Mouse (Mus musculus) liver, postnatal 0 days (tissue): ENCODE data around the gene Qk. TPM values are rescaled to one million over a fixed set of nuclear protein-coding genes. Genes with fewer than 3 reads are reported as not detected.

Source experiments
- ATAC-seq: fragments of 200-750 bp; cut with Nextera tagmentation; 2 replicates; pipeline ENCODE4 v1.8.0; 2017; ENCODE audit warnings: mild to moderate bottlenecking, moderate library complexity
- DNase-seq: peaks from one replicate; pipeline ENCODE4 v3.0.0-alpha.2; 2016
- H3K27ac ChIP-seq: fragments of 300-500 bp; sonication (generic); 2 replicates; pipeline ENCODE4 v1.5.1; 2014; ENCODE audit warnings: antibody characterized with exemption, moderate library complexity, mild to moderate bottlenecking, low read depth
- H3K27me3 ChIP-seq: fragments of 300-500 bp; sonication (generic); 2 replicates; pipeline ENCODE4 v1.6.1; 2014; ENCODE audit warnings: low read length, control low read depth, mixed read lengths; ENCODE audit not compliant: insufficient read depth
- H3K36me3 ChIP-seq: fragments of 300-500 bp; sonication (generic); replicated peaks from 2 replicates; pipeline ENCODE4 v1.6.1; 2014; ENCODE audit warnings: mild to moderate bottlenecking, control low read depth, low read length, moderate library complexity, mixed read lengths; ENCODE audit not compliant: insufficient read depth
- H3K4me1 ChIP-seq: fragments of 300-500 bp; sonication (generic); 2 replicates; pipeline ENCODE4 v1.6.1; 2014; ENCODE audit warnings: antibody characterized with exemption, mild to moderate bottlenecking, control low read depth; ENCODE audit not compliant: insufficient read depth
- H3K4me2 ChIP-seq: fragments of 300-500 bp; sonication (generic); 2 replicates; pipeline ENCODE4 v1.6.1; 2014; ENCODE audit warnings: low read depth, mild to moderate bottlenecking, low read length, moderate library complexity, mixed read lengths
- H3K4me3 ChIP-seq: fragments of 300-500 bp; sonication (generic); 2 replicates; pipeline ENCODE4 v1.5.1; 2014; ENCODE audit warnings: low read depth, low read length
- H3K9ac ChIP-seq: fragments of 300-500 bp; sonication (generic); replicated peaks from 2 replicates; pipeline ENCODE4 v1.6.1; 2014; ENCODE audit warnings: mild to moderate bottlenecking, moderate library complexity
- H3K9me3 ChIP-seq: fragments of 300-500 bp; sonication (generic); 2 replicates; pipeline ENCODE4 v1.6.1; 2016; ENCODE audit warnings: mild to moderate bottlenecking, control low read depth, low read length, mixed read lengths
- CTCF ChIP-seq: sonication (generic); IDR thresholded peaks from 2 replicates; pipeline ENCODE4 v1.5.1; 2016; ENCODE audit warnings: antibody characterized with exemption, low read depth
- EP300 ChIP-seq: IDR thresholded peaks from 2 replicates; pipeline ENCODE4 v1.6.1; 2016; ENCODE audit warnings: antibody characterized with exemption, low read depth, mild to moderate bottlenecking
- WGBS: fragments of 180-500 bp; shearing (Covaris S2); extraction: QIAGEN DNeasy Blood & Tissue Kit; methylation state at CpG from one replicate; pipeline ENCODE4 v1.1.7; 2014; ENCODE audit not compliant: insufficient replicate concordance; 5-methylcytosine and 5-hydroxymethylcytosine counted together
- polyA plus RNA-seq: library from polyadenylated mRNA; unstranded; fragments of >200 nt; fragmentation: Nextera tagmentation; extraction: Ambion mirVana; gene quantifications from 2 replicates; pipeline ENCODE4 v1.2.1, GENCODE M21; 2015

Gene Qk
- polyA plus RNA-seq, 1 experiment from 2014 or later: 9.9 TPM

GRCm38 (mm10) chr17:10335809-10336499, 16.3 kb upstream of the Qk start:
- Histone ChIP-seq H3K9ac (peak overlapping the region; percentile 61), H3K4me2 (peak overlapping the region; percentile 84), H3K27me3 (peaks cover 15% of the 10 kb centered on the region), H3K36me3 (no peaks in the 10 kb centered on the region), H3K27ac (no peak overlapping the region), H3K4me1 (no peaks in the 10 kb centered on the region), H3K4me3 (peak overlapping the region; percentile 58), H3K9me3 (no peaks in the 10 kb centered on the region)
- DNase-seq: peak; percentile 12
- TF ChIP-seq EP300 (no peak), CTCF (no peak)
- ATAC-seq: no peak
- 27% methylated on average over 16 of the region's 16 CpGs for WGBS

DNA sequence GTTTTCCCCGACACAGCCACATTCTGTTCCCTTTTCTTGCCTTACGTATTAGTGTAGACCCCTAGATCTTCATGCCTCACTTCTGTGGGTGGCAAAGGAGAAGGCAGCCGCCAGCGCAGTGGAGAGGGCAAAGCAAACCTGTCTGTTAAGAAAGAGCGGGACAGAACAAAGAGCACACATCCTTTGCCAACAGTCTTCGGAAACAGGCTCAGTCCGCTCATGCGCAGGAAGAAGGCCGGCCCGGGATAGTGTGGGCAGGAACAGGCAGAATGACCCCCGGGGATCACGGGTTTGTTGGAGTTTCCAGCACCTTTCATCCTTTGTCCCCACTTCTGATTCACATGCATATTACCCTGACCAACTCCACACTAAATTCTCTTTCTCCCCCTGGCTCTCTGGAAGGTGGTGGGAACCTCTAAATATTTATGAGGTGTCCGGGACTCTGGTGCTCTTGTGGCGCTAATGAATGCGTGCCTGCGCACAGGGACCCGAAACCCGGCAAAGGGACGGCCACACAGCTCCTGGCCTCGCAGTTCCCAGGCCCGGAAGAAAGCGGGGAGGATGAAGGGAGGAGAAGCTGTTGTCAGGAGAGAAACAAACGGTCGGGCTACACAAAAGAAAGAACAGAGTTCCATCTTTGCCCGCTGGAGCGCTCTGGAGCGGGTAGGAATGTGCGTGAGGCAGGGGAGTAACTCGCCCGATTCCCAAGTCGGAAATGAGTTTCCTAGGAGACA, 15.5 kb upstream of the Qk start:
- 0 out of 2 replicates have a peak, but pooled peaks cover 3% of the 10 kb centered on the region for H3K4me1 ChIP-seq
- under 1% methylated on average over 31 of the region's 31 CpGs for WGBS
- peak; percentile 62; the same call in 1 of the 2 replicates for ATAC-seq
- no peaks in the 10 kb centered on the region for H3K9me3 ChIP-seq
- H3K4me3 ChIP-seq: peak overlapping the region; percentile 58
- DNase-seq: peak; percentile 49
- peak overlapping the region; percentile 61 for H3K9ac ChIP-seq
- no peaks in the 10 kb centered on the region for H3K36me3 ChIP-seq
- TF ChIP-seq CTCF (0 out of 2 replicates have a peak, but pooled peaks have one; percentile 9), EP300 (no peak)
- peaks cover 15% of the 10 kb centered on the region for H3K27me3 ChIP-seq
- peak overlapping the region; percentile 34; the same call in 1 of the 2 replicates for H3K27ac ChIP-seq
- H3K4me2 ChIP-seq: peak overlapping the region; percentile 84

GRCm38 (mm10) chr17:10334481-10334880, 14.8 kb upstream of the Qk start:
- Histone ChIP-seq H3K4me1 (0 out of 2 replicates have a peak, but pooled peaks cover 3% of the 10 kb centered on the region), H3K27me3 (peaks cover 15% of the 10 kb centered on the region), H3K9ac (no peak overlapping the region), H3K36me3 (no peaks in the 10 kb centered on the region), H3K27ac (no peak overlapping the region), H3K9me3 (no peaks in the 10 kb centered on the region), H3K4me2 (peak overlapping the region; percentile 84; the same call in 1 of the 2 replicates), H3K4me3 (peak overlapping the region; percentile 58)
- WGBS: 31% methylated on average over 1 of the region's 1 CpGs
- no peak for TF ChIP-seq EP300
- no peak for TF ChIP-seq CTCF
- ATAC-seq (no peak), DNase-seq (peak; percentile 1)

GRCm38 (mm10) chr17:10333321-10333720, 13.7 kb upstream of the Qk start:
- TF ChIP-seq CTCF: no peak
- TF ChIP-seq EP300: no peak
- H3K4me2 ChIP-seq: no peak overlapping the region
- H3K9me3 ChIP-seq: no peaks in the 10 kb centered on the region
- no peak overlapping the region for H3K9ac ChIP-seq
- 80% methylated on average over 8 of the region's 8 CpGs for WGBS
- no peak for ATAC-seq
- H3K4me3 ChIP-seq: no peak overlapping the region
- peaks cover 7% of the 10 kb centered on the region; the same call in 1 of the 2 replicates for H3K4me1 ChIP-seq
- peak; percentile 8 for DNase-seq
- no peaks in the 10 kb centered on the region for H3K36me3 ChIP-seq
- H3K27ac ChIP-seq: no peak overlapping the region
- H3K27me3 ChIP-seq: peaks cover 15% of the 10 kb centered on the region

GRCm38 (mm10) chr17:10332127-10332526, 12.5 kb upstream of the Qk start:
- no peak overlapping the region for H3K4me2 ChIP-seq
- peaks cover 15% of the 10 kb centered on the region for H3K27me3 ChIP-seq
- DNase-seq: peak; percentile 1
- no peak overlapping the region for H3K9ac ChIP-seq
- WGBS: 70% methylated on average over 3 of the region's 3 CpGs
- TF ChIP-seq CTCF (no peak), EP300 (no peak)
- H3K9me3 ChIP-seq: no peaks in the 10 kb centered on the region
- no peaks in the 10 kb centered on the region for H3K36me3 ChIP-seq
- peaks cover 8% of the 10 kb centered on the region; the same call in 1 of the 2 replicates for H3K4me1 ChIP-seq
- no peak overlapping the region for H3K27ac ChIP-seq
- ATAC-seq: no peak
- H3K4me3 ChIP-seq: no peak overlapping the region

DNA sequence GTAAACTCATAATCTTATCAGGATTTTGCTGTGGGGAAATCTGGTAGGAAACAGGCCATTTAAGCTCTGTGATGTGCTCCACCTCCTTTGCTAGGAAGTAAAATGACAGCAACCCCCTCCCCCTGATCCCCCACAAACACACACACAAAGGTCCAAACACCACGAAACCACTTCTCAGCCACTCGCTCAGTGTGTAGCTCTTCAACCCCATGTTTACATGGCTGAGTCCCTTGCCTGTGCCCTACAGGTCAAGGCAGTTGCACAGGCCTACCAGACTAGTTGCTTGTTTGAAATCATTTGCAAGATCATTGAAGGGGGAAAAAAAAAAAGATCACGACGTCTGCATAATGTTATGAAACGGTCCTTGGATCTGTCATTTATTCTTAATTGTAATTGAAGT, 9.8 kb upstream of the Qk start:
- DNase-seq: peak; percentile 10
- peak; percentile 31; the same call in 1 of the 2 replicates for ATAC-seq
- Histone ChIP-seq H3K27ac (no peak overlapping the region), H3K36me3 (no peaks in the 10 kb centered on the region), H3K4me1 (peaks cover 11% of the 10 kb centered on the region; the same call in 1 of the 2 replicates), H3K9ac (no peak overlapping the region), H3K4me2 (no peak overlapping the region), H3K4me3 (no peak overlapping the region), H3K27me3 (no peaks in the 10 kb centered on the region), H3K9me3 (no peaks in the 10 kb centered on the region)
- TF ChIP-seq CTCF (no peak), EP300 (no peak)
- 58% methylated on average over 5 of the region's 5 CpGs for WGBS
